Mouse (Mus musculus) neural tube, embryonic 11.5 days (tissue): ENCODE data around the gene Cxcl17. TPM values are rescaled to one million over a fixed set of nuclear protein-coding genes. Genes with fewer than 3 reads are reported as not detected.

Source experiments
- ATAC-seq: fragments of 200-750 bp; cut with Nextera tagmentation; 2 replicates; pipeline ENCODE4 v1.8.0; 2017; ENCODE audit warnings: moderate number of reproducible peaks, mild to moderate bottlenecking, moderate TSS enrichment, moderate library complexity; ENCODE audit not compliant: insufficient read depth, low FRiP score, low TSS enrichment
- DNase-seq: peaks from one replicate; pipeline ENCODE4 v3.0.0-alpha.2; 2015; ENCODE audit warnings: low spot score
- H3K27ac ChIP-seq: fragments of 300-500 bp; sonication (generic); 2 replicates; pipeline ENCODE4 v1.5.1; 2014; ENCODE audit warnings: low read depth, mild to moderate bottlenecking, low read length
- H3K27me3 ChIP-seq: fragments of 300-500 bp; sonication (generic); 2 replicates; pipeline ENCODE4 v1.6.1; 2014; ENCODE audit warnings: mild to moderate bottlenecking, low read length, mixed read lengths; ENCODE audit not compliant: control insufficient read depth, insufficient read depth
- H3K36me3 ChIP-seq: fragments of 300-500 bp; sonication (generic); 2 replicates; pipeline ENCODE4 v1.6.1; 2014; ENCODE audit warnings: mild to moderate bottlenecking, low read length, moderate library complexity, mixed read lengths; ENCODE audit not compliant: control insufficient read depth, insufficient read depth
- H3K4me1 ChIP-seq: fragments of 300-500 bp; sonication (generic); 2 replicates; pipeline ENCODE4 v1.6.1; 2014; ENCODE audit warnings: low read length, mixed read lengths; ENCODE audit not compliant: control insufficient read depth, insufficient read depth
- H3K4me2 ChIP-seq: fragments of 300-500 bp; sonication (generic); 2 replicates; pipeline ENCODE4 v1.6.1; 2014; ENCODE audit warnings: low read depth, mild to moderate bottlenecking, moderate library complexity
- H3K4me3 ChIP-seq: fragments of 300-500 bp; sonication (generic); 2 replicates; pipeline ENCODE4 v1.5.1; 2014; ENCODE audit warnings: low read depth, low read length
- H3K9ac ChIP-seq: fragments of 300-500 bp; sonication (generic); 2 replicates; pipeline ENCODE4 v1.6.1; 2014; ENCODE audit warnings: mild to moderate bottlenecking, low read length
- H3K9me3 ChIP-seq: fragments of 300-500 bp; sonication (generic); 2 replicates; pipeline ENCODE4 v1.6.1; 2016; ENCODE audit warnings: low read length; ENCODE audit not compliant: control insufficient read depth
- WGBS: fragments of 180-500 bp; shearing (Covaris S2); extraction: QIAGEN DNeasy Blood & Tissue Kit; methylation state at CpG from one replicate; pipeline ENCODE4 v1.1.7; 2014; 5-methylcytosine and 5-hydroxymethylcytosine counted together
- polyA plus RNA-seq: library from polyadenylated mRNA; unstranded; fragments of >200 nt; fragmentation: Nextera tagmentation; extraction: Ambion mirVana; gene quantifications from 2 replicates; pipeline ENCODE4 v1.2.1, GENCODE M21; 2014

The Cxcl17 gene
- polyA plus RNA-seq, 1 experiment from 2014 or later: not detected

GRCm38 (mm10) chr7:25382541-25382940, 30.1 kb downstream of the Cxcl17 start:
- no peak for ATAC-seq
- no peak overlapping the region for H3K4me3 ChIP-seq
- H3K27me3 ChIP-seq: no peaks in the 10 kb centered on the region
- no peak overlapping the region for H3K9ac ChIP-seq
- no peak for DNase-seq
- H3K4me1 ChIP-seq: 0 out of 2 replicates have a peak, but pooled peaks cover 4% of the 10 kb centered on the region
- no peak overlapping the region for H3K4me2 ChIP-seq
- no peak overlapping the region for H3K27ac ChIP-seq
- H3K9me3 ChIP-seq: no peaks in the 10 kb centered on the region
- no peaks in the 10 kb centered on the region for H3K36me3 ChIP-seq

- 51% methylated on average over 3 of the region's 3 CpGs for WGBS
- no peaks in the 10 kb centered on the region for H3K36me3 ChIP-seq
- no peak for ATAC-seq
Measured at GRCm38 (mm10) chr7:25381284-25381680, 31.4 kb downstream of the Cxcl17 start.

DNA sequence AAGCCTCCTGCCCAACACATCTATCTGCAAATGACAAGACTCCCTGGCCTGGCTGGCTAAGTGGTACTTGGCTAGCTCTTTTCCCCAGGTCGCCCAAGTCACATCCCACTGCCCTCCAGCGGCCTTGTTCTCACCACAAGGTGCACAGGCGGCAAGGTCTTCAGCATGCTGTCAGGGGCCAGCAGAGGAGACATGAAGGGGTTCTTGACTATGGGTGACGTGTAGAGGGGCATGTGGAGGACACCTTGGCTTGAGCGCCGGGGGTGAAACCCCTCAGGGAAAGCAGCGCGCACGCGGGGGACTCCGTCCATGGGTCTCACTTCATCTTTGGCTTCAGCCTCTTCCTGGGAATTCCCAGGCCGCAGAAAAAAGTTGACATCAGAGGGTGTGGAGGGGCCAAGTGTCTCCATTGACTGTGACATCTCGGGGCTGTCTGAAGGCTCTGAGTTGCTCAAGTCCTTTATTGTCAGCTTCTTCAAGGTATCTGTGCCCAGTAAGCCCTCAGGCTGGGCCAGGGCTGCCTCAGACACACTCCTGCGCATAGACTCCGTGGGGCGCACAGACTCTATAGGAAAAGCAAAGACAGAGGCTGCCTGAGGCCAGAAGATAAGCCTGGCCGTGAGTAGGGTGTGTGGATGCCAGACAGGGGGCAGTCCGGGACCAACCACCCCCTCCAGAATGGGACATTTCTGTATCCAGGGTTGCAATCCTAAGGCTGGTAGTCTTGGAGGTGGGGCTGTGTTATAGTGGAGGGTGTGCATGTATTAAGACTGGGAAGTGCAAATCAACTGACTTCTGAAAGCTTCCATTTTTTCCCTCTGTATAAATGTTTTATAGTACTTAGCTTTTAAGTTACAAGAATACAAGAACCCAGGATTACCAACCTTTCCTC, 32.0 kb downstream of the Cxcl17 start:
- 63% methylated on average over 18 of the region's 18 CpGs for WGBS
- no peak for DNase-seq
- no peak for ATAC-seq
- H3K4me3 ChIP-seq: peak overlapping the region; percentile 25
- no peak overlapping the region for H3K27ac ChIP-seq
- no peak overlapping the region for H3K9ac ChIP-seq
- no peaks in the 10 kb centered on the region for H3K36me3 ChIP-seq
- peak overlapping the region; percentile 68; the same call in 1 of the 2 replicates for H3K4me2 ChIP-seq
- 0 out of 2 replicates have a peak, but pooled peaks cover 4% of the 10 kb centered on the region for H3K4me1 ChIP-seq
- H3K27me3 ChIP-seq: no peaks in the 10 kb centered on the region
- no peaks in the 10 kb centered on the region for H3K9me3 ChIP-seq

More at GRCm38 (mm10) chr7:25381284-25381680, 31.4 kb downstream of the Cxcl17 start:
- Histone ChIP-seq H3K4me2 (no peak overlapping the region), H3K27me3 (no peaks in the 10 kb centered on the region), H3K4me3 (no peak overlapping the region), H3K27ac (no peak overlapping the region), H3K4me1 (0 out of 2 replicates have a peak, but pooled peaks cover 4% of the 10 kb centered on the region), H3K9me3 (no peaks in the 10 kb centered on the region), H3K9ac (no peak overlapping the region)
- DNase-seq: no peak

DNA sequence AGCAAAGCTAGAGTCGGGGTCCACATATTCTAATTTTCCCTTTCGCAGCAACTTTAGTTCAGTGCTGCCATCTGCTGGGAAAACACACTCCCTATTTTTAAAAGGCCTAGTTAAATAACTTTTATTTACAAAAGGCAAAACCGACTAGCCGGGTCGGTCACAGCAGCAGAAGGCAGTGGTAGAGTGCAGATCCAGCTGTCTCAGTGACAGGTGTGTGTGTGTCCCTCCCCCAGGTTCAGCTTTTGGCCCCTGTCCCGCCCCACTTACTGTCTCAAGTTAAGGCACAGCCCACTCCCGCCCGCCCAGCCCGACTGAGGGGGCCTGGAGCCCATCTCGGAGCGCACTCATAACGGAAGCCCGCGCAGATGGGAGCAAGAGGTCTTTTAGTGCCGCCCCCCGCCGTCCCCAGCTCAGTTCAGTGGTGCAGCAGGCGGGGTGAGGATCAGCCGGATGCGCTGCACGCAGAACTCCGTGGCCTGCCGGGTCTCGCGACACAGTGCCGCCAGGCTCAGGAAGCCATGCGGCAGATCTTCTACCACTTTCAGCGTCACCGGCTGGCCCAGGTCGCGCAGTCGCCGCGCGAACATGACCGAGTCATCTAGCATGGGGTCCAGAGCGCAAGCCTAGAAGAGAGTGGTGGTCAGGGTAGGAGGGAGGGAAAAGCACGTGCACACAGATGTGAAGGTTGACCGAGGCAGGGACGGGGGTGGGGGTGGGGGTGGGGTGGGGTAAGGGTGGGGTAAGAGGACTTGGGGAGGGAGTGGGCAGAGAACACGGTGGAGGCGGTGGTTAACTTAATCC, 32.9 kb downstream of the Cxcl17 start:
- DNase-seq (peak; percentile 71), ATAC-seq (peak; percentile 56)
- WGBS: 2% methylated on average over 42 of the region's 42 CpGs
- H3K4me1 ChIP-seq: 0 out of 2 replicates have a peak, but pooled peaks cover 4% of the 10 kb centered on the region
- H3K9ac ChIP-seq: peak overlapping the region; percentile 66
- no peak overlapping the region for H3K27ac ChIP-seq
- H3K9me3 ChIP-seq: no peaks in the 10 kb centered on the region
- no peaks in the 10 kb centered on the region for H3K36me3 ChIP-seq
- peak overlapping the region; percentile 25 for H3K4me3 ChIP-seq
- H3K27me3 ChIP-seq: no peaks in the 10 kb centered on the region
- peak overlapping the region; percentile 68 for H3K4me2 ChIP-seq

DNA sequence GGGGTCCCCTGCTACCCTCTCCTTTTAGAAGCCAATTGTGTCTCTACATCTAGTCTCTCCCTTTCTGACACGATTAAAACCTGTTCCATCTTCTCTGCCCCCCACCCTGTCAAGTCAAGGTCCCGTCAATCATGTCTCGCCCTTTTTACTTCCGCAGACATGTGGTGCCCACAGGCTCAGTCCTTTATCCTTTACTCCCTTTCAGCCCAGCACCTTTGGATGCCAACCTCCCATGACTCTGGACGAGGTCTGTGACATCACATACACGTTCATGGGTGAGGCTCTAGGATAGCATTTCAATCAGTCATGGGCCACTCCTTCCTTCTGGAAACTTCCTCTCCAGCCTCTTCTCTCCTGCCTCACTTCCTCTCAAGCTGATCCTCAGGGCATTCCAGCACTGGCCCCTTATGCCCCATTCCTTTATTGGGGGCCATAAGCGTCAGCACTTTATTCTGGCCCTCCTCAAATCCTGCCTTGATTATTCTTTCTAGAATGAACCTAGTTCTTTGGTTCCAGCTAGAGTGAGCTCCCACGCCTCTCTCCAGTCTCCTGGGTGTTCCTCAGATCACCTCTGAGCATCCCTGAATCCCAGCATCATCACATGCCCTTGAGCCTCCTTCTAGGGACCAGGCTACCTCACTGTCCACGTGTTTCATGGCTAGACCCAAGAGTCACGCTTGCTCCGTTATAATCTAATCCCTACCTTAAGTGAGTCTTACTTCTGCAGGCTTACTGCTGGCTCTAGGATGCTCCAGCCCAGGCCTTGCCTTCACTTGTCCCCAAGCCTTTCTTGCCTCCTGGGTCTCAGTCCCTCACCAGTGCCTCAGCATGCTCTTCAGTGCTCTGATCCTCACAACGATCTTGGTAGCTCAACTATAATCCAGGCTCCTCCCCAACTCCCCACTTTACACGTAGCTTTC, 34.2 kb downstream of the Cxcl17 start:
- no peak overlapping the region for H3K4me2 ChIP-seq
- H3K4me3 ChIP-seq: no peak overlapping the region
- H3K4me1 ChIP-seq: 0 out of 2 replicates have a peak, but pooled peaks cover 4% of the 10 kb centered on the region
- no peaks in the 10 kb centered on the region for H3K27me3 ChIP-seq
- no peak overlapping the region for H3K27ac ChIP-seq
- ATAC-seq (no peak), DNase-seq (no peak)
- no peaks in the 10 kb centered on the region for H3K36me3 ChIP-seq
- H3K9ac ChIP-seq: no peak overlapping the region
- 86% methylated on average over 13 of the region's 13 CpGs for WGBS
- H3K9me3 ChIP-seq: no peaks in the 10 kb centered on the region

DNA sequence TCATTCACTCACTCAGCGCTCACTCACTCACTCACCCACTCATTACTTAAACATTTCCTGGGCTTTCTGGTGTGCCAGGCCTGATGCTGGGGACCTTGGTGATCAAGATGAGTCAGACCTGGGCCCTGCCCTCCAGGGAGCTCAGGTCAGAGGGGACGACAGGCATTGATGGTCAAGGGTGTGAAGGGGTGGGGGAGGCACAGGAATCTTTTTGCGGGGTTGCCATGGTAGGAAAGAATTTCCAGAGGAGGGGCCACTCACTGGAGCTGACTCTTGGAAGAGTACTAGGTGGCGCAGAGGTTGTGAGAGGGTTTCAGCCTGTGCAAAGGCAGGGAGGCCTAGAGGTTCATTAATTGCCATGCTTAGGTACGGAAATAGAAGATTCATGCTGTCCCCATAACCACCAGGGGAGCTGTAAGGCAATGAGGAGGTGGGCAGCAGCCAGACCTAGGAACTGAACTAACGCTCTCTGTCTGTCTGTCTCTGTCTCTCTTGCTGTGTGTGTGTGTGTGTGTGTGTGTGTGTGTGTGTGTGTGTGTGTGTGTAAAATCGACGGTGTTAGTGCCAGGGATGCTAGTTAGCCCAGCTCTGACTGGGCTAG, 35.5 kb downstream of the Cxcl17 start:
- Histone ChIP-seq H3K4me3 (peak overlapping the region; percentile 25), H3K4me2 (peak overlapping the region; percentile 38; the same call in 1 of the 2 replicates), H3K4me1 (0 out of 2 replicates have a peak, but pooled peaks cover 4% of the 10 kb centered on the region), H3K9ac (no peak overlapping the region), H3K27me3 (no peaks in the 10 kb centered on the region), H3K9me3 (no peaks in the 10 kb centered on the region), H3K27ac (no peak overlapping the region), H3K36me3 (no peaks in the 10 kb centered on the region)
- WGBS: 42% methylated on average over 8 of the region's 8 CpGs
- no peak for DNase-seq
- ATAC-seq: no peak

DNA sequence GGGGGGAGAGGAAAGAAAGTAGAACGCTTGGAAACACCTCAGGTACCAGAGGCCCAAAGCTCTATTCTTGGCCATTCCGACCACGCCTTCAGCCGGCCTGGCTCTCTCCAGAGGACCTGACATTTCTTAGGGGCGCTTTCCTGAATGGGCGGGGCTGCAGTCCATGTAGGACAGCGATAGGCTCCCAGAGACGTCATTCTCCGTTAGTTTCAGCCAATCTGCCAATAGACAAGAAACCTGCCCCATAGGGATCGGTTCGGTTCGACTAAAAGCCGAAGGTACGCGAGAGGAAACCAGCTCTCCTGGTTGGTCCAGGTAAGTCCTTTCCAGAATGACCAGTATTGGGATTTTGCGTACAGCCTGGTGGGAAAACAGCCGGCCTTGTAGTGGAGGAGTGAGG, 36.1 kb downstream of the Cxcl17 start:
- peak; percentile 74 for DNase-seq
- WGBS: 6% methylated on average over 17 of the region's 17 CpGs
- ATAC-seq: peak; percentile 48; the same call in 1 of the 2 replicates
- Histone ChIP-seq H3K27ac (no peak overlapping the region), H3K4me2 (peak overlapping the region; percentile 38), H3K4me3 (peak overlapping the region; percentile 25), H3K27me3 (no peaks in the 10 kb centered on the region), H3K9ac (no peak overlapping the region), H3K9me3 (no peaks in the 10 kb centered on the region), H3K36me3 (no peaks in the 10 kb centered on the region), H3K4me1 (0 out of 2 replicates have a peak, but pooled peaks cover 4% of the 10 kb centered on the region)
